Mouse (Mus musculus) urinary bladder, postnatal 0 days (tissue): Measurements from ENCODE around the gene Gpr34. TPM values are rescaled to one million over a fixed set of nuclear protein-coding genes. Genes with fewer than 3 reads are reported as not detected.

Experiments
- microRNA-seq: library from miRNA; unstranded; fragments of <30 nt; microRNA quantifications from one replicate; pipeline ENCODE4, GENCODE M21; 2016
- polyA plus RNA-seq: library from polyadenylated mRNA; unstranded; fragments of >200 nt; fragmentation: Nextera tagmentation; extraction: Ambion mirVana; gene quantifications from 2 replicates; pipeline ENCODE4 v1.2.1, GENCODE M21; 2015

The Gpr34 gene
- 1.6 TPM in 2 replicates for polyA plus RNA-seq

DNA sequence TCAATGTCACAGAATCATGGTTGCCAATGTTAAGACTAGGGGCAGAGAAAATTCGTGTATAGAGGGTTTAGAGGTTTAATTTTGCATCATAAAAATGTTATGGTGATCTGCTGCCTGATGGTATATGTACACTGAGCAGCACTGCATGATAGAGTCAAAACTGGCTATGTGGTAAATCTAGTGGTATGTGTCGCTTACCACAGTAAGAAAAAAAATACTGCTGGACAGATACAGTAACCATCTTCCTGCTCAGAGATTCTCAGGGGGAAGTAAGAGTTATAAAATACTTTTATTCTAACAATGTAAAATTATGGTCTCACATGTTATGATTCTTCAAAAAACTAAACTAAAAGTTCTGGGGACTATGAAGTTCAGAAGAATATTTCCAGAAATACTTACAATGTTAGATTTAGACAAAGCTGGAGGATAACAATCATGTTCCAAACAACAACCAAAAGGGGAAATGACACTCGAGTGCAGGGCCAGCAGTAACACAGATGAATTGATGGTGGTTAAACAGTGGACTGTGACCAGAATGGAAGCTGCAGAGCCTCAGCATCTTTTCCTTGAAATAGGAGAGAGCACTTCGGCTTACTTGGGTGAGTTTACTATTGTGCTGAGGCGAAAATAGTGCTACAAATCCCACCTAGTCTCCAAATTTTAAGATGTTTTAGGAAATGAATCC is at the start of gene Gpr34:
Gpr34 (plus strand) TSS at position 491 of the 685 bp plus-strand sequence.

DNA sequence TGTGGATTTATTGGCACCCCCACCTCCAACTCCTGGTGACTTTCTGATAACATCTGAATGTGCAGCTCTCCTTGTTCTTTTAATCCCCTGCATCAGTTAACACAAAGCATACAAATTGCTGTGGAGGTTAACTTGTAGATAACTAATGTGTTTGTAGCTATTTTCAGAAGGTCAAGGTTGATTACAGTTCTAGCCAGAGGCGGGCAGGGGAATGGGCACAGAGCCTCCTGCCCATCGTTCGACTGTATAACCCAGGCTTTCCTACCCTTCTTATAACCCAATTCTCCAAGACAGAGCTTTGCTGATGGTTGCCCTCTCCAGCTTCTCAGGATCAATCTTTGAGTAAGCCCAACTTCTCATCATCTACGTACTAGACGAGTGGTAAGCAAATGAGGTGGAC is 29.2 kb downstream of the Gpr34 start, which contains the start of gene Gpr82:
Gpr82 (plus strand) TSS at position 301 of the 400 bp plus-strand sequence.

Small RNA genes lying within 50 kb of the gene (microRNA-seq; reads per million reads assigned to microRNA genes)
- gene Gm25246: not detected

Other genes with a start within 250 kb of the Gpr34 start
- gene Nyx, start 166.0 kb upstream of the Gpr34 start, polyA plus RNA-seq: 0.04 TPM in 1 of 2 replicates, not detected in the other
- 0.08 and 0.17 TPM in 2 replicates for gene Gpr82, start 29.3 kb downstream of the Gpr34 start, polyA plus RNA-seq
- gene Cask, start 219.3 kb downstream of the Gpr34 start, polyA plus RNA-seq: 10.0 and 11.2 TPM in 2 replicates